Comparison of ENCODE assay signal across 10 mouse cellular contexts in the genomic region with DNA sequence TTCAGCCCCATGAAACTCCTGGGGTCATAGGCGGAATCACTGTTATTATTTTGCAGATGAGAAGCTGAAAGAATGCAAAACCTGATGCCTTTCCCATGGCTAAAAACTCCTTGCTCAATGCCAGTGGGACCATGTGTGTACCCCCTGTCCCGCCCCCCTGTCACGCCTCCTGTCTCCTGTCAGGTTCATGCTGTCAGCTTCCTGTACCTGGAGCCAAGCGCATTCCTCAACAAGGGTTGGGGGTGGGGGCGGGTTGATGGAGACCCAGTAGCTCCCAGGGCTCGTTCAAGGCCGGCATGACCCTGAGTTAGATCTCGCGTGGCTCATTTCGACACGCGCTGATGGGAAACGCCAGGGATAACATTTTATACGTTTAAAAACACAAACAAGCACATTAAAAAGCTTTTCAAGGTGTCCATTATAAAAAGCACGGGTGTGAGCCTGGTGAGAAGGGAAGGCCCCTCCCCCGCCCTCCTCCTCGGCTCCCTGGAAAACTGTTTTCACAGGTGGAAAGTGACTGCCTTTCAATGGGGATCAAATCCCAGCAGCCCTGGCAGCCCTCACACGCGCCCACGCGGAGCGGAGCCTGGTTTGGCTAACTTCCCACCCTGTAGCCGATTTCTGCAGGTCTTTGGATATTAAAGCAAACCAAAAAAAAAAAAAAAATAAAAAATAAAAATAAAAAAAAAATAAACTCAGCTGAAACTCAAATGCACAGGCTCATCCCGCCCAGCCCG.
DNase-seq lines count a peak whose midpoint lies in the region; ATAC-seq and TF ChIP-seq lines count a peak whose summit lies in the region.
"Had no signal": no experiment of that assay in that cellular context is flagged by ENCODE, and none has a peak within 500 bp of the region (broad histone marks: within the 10 kb centered on the region; RNA-seq: fewer than 3 reads in every experiment).

No protein-coding gene starts in this region.

- no peak overlapping the region for H3K4me3 ChIP-seq in intestine, embryonic 14.5 days (ENCODE audit: low read depth, low read length)
- no peak overlapping the region for H3K4me3 ChIP-seq in intestine, postnatal 0 days (ENCODE audit: low read depth, low read length)
- H3K4me3 ChIP-seq in embryonic facial prominence, embryonic 11.5 days (ENCODE audit: low read depth, low read length): no peak overlapping the region
- H3K4me3 ChIP-seq in hindbrain, postnatal 0 days (ENCODE audit: low read length): 0 out of 2 replicates have a peak overlapping the region, but pooled peaks have one; percentile 2
- H3K4me3 ChIP-seq: liver, embryonic 15.5 days had no signal

- no peaks in the 10 kb centered on the region; the same call in 1 of the 2 replicates for H3K27me3 ChIP-seq in intestine, embryonic 14.5 days (replicated peaks; ENCODE audit: control insufficient read depth, insufficient read depth, low read length)
- H3K27me3 ChIP-seq in intestine, postnatal 0 days (replicated peaks; ENCODE audit: control insufficient read depth, insufficient read depth, low read length): peaks cover 12% of the 10 kb centered on the region
- H3K27me3 ChIP-seq in embryonic facial prominence, embryonic 11.5 days (ENCODE audit: control insufficient read depth, insufficient read depth, low read length): no peaks in the 10 kb centered on the region
- H3K27me3 ChIP-seq in hindbrain, postnatal 0 days (ENCODE audit: insufficient read depth, low read length): no peaks in the 10 kb centered on the region
- H3K27me3 ChIP-seq: Patski had no signal

- no peak overlapping the region for H3K27ac ChIP-seq in intestine, embryonic 14.5 days (ENCODE audit: low read depth)
- no peak overlapping the region for H3K27ac ChIP-seq in intestine, postnatal 0 days (ENCODE audit: low read depth, low read length)
- no peak overlapping the region for H3K27ac ChIP-seq in embryonic facial prominence, embryonic 11.5 days (replicated peaks; ENCODE audit: low read depth, low read length)
- no peak overlapping the region for H3K27ac ChIP-seq in hindbrain, postnatal 0 days
- H3K27ac ChIP-seq: liver, embryonic 15.5 days had no signal

- no peaks in the 10 kb centered on the region for H3K36me3 ChIP-seq in intestine, embryonic 14.5 days (ENCODE audit: control insufficient read depth, insufficient read depth, low read length)
- no peaks in the 10 kb centered on the region for H3K36me3 ChIP-seq in intestine, postnatal 0 days (ENCODE audit: control insufficient read depth, insufficient read depth)
- no peaks in the 10 kb centered on the region for H3K36me3 ChIP-seq in embryonic facial prominence, embryonic 11.5 days (replicated peaks; ENCODE audit: control insufficient read depth, insufficient read depth, low read depth, low read length)
- no peaks in the 10 kb centered on the region for H3K36me3 ChIP-seq in hindbrain, postnatal 0 days (ENCODE audit: insufficient read depth, low read length)
- H3K36me3 ChIP-seq: liver, embryonic 15.5 days had no signal

- peak overlapping the region; percentile 37 for H3K4me2 ChIP-seq in intestine, embryonic 14.5 days (ENCODE audit: low read length)
- H3K4me2 ChIP-seq in intestine, postnatal 0 days (replicated peaks; ENCODE audit: low read depth): no peak overlapping the region
- peak overlapping the region; percentile 26; the same call in 1 of the 2 replicates for H3K4me2 ChIP-seq in embryonic facial prominence, embryonic 11.5 days (ENCODE audit: low read depth, low read length)
- peak overlapping the region; percentile 28; the same call in 1 of the 2 replicates for H3K4me2 ChIP-seq in hindbrain, postnatal 0 days (ENCODE audit: low read depth, low read length)
- H3K4me2 ChIP-seq: liver, embryonic 15.5 days had no signal

- no peak for ATAC-seq in intestine, embryonic 14.5 days (replicated peaks; ENCODE audit: low FRiP score, low TSS enrichment, low read depth)
- no peak for ATAC-seq in intestine, postnatal 0 days
- ATAC-seq in embryonic facial prominence, embryonic 11.5 days (replicated peaks; ENCODE audit: insufficient number of reproducible peaks, low FRiP score, low TSS enrichment, low read depth): no peak
- no peak for ATAC-seq in hindbrain, postnatal 0 days
- ATAC-seq: Patski had no signal

- H3K9me3 ChIP-seq in intestine, embryonic 14.5 days (ENCODE audit: control insufficient read depth, low read length): no peaks in the 10 kb centered on the region
- H3K9me3 ChIP-seq in intestine, postnatal 0 days (ENCODE audit: control insufficient read depth): no peaks in the 10 kb centered on the region
- no peaks in the 10 kb centered on the region for H3K9me3 ChIP-seq in embryonic facial prominence, embryonic 11.5 days (replicated peaks; ENCODE audit: control insufficient read depth, low read length)
- no peaks in the 10 kb centered on the region for H3K9me3 ChIP-seq in hindbrain, postnatal 0 days (ENCODE audit: low read length)
- H3K9me3 ChIP-seq: liver, embryonic 15.5 days had no signal

- TF ChIP-seq CTCF in intestine, postnatal 0 days (IDR thresholded peaks at IDR 0.05; ENCODE audit: low read depth): no peak
- TF ChIP-seq CTCF in hindbrain, postnatal 0 days (IDR thresholded peaks at IDR 0.05; ENCODE audit: low read depth): no peak

- 10% methylated on average over 25 of the region's 25 CpGs for WGBS in intestine, embryonic 14.5 days
- WGBS in intestine, postnatal 0 days: 13% methylated on average over 25 of the region's 25 CpGs
- WGBS in embryonic facial prominence, embryonic 11.5 days: 11% methylated on average over 25 of the region's 25 CpGs
- WGBS in hindbrain, postnatal 0 days: 17% methylated on average over 25 of the region's 25 CpGs

- no peak overlapping the region for H3K9ac ChIP-seq in intestine, embryonic 14.5 days (ENCODE audit: low read length)
- H3K9ac ChIP-seq in intestine, postnatal 0 days (ENCODE audit: low read depth, low read length): no peak overlapping the region
- no peak overlapping the region for H3K9ac ChIP-seq in embryonic facial prominence, embryonic 11.5 days (replicated peaks; ENCODE audit: low read length)
- H3K9ac ChIP-seq in hindbrain, postnatal 0 days (replicated peaks; ENCODE audit: low read length): no peak overlapping the region
- H3K9ac ChIP-seq: liver, embryonic 15.5 days had no signal

- no peak for DNase-seq in intestine, embryonic 14.5 days (ENCODE audit: low spot score)
- DNase-seq in ES-CJ7 (ENCODE audit: low read depth, low spot score): peak; percentile 46
- DNase-seq in embryonic facial prominence, embryonic 11.5 days (ENCODE audit: low spot score): peak; percentile 60
- peak; percentile 11 for DNase-seq in hindbrain, postnatal 0 days (ENCODE audit: low spot score)
- DNase-seq in frontal cortex, postnatal 10 days (ENCODE audit: low spot score in 2 of 2): no peak
- DNase-seq in layer of hippocampus, adult 9-11 months: no peak
- DNase-seq: cerebellum, adult 8-10 months had no signal

- H3K4me1 ChIP-seq in intestine, embryonic 14.5 days (replicated peaks; ENCODE audit: control insufficient read depth, insufficient read depth, low read length): 0 out of 2 replicates have a peak, but pooled peaks cover 12% of the 10 kb centered on the region
- H3K4me1 ChIP-seq in intestine, postnatal 0 days (replicated peaks; ENCODE audit: control insufficient read depth, insufficient read depth, low read length): peaks cover 2% of the 10 kb centered on the region; the same call in 1 of the 2 replicates
- H3K4me1 ChIP-seq in embryonic facial prominence, embryonic 11.5 days (ENCODE audit: control insufficient read depth, insufficient read depth, low read length): peaks cover 2% of the 10 kb centered on the region
- H3K4me1 ChIP-seq in hindbrain, postnatal 0 days (ENCODE audit: insufficient read depth, low read length): no peaks in the 10 kb centered on the region

Comparison
In these comparisons a context has a peak if more than half of its experiments do, and no peak if none do; other contexts are left out.
1. DNase-seq: peak in ES-CJ7 (single experiment), embryonic facial prominence, embryonic 11.5 days (single experiment) and hindbrain, postnatal 0 days (single experiment); none in intestine, embryonic 14.5 days (single experiment), frontal cortex, postnatal 10 days (0 of 2) and layer of hippocampus, adult 9-11 months (single experiment).